Mouse (Mus musculus) intestine, embryonic 15.5 days (tissue): ENCODE results near the gene Rps6ka1. TPM values are rescaled to one million over a fixed set of nuclear protein-coding genes. Genes with fewer than 3 reads are reported as not detected.
A peak's percentile ranks its signal among the peaks of the same experiment; 100 is the strongest.
"Not testable (repeated sequence)": the region's sequence is repeated elsewhere in the genome, so short reads cannot be mapped to it uniquely, and the experiment has no call there.

Experiments used
- ATAC-seq: fragments of 200-750 bp; cut with Nextera tagmentation; 2 replicates; pipeline ENCODE4 v1.8.0; 2017; ENCODE audit warnings: moderate TSS enrichment, moderate library complexity
- H3K27ac ChIP-seq: fragments of 300-500 bp; sonication (generic); 2 replicates; pipeline ENCODE4 v1.5.1; 2015; ENCODE audit warnings: mild to moderate bottlenecking, inconsistent platforms
- H3K27me3 ChIP-seq: fragments of 300-500 bp; sonication (generic); replicated peaks from 2 replicates; pipeline ENCODE4 v1.6.1; 2015; ENCODE audit warnings: inconsistent platforms
- H3K36me3 ChIP-seq: fragments of 300-500 bp; sonication (generic); 2 replicates; pipeline ENCODE4 v1.6.1; 2015; ENCODE audit warnings: inconsistent platforms
- H3K4me1 ChIP-seq: fragments of 300-500 bp; sonication (generic); replicated peaks from 2 replicates; pipeline ENCODE4 v1.6.1; 2015; ENCODE audit warnings: inconsistent platforms
- H3K4me2 ChIP-seq: fragments of 300-500 bp; sonication (generic); replicated peaks from 2 replicates; pipeline ENCODE4 v1.6.1; 2015; ENCODE audit warnings: mild to moderate bottlenecking, inconsistent platforms
- H3K4me3 ChIP-seq: fragments of 300-500 bp; sonication (generic); replicated peaks from 2 replicates; pipeline ENCODE4 v1.5.1; 2015; ENCODE audit warnings: inconsistent platforms
- H3K9ac ChIP-seq: fragments of 300-500 bp; sonication (generic); 2 replicates; pipeline ENCODE4 v1.6.1; 2015; ENCODE audit warnings: inconsistent platforms
- H3K9me3 ChIP-seq: fragments of 300-500 bp; sonication (generic); 2 replicates; pipeline ENCODE4 v1.6.1; 2016; ENCODE audit warnings: inconsistent platforms
- WGBS: fragments of 180-500 bp; shearing (Covaris S2); methylation state at CpG from one replicate; pipeline ENCODE4 v1.1.7; 2015; 5-methylcytosine and 5-hydroxymethylcytosine counted together
- polyA plus RNA-seq: library from polyadenylated mRNA; unstranded; fragments of >200 nt; fragmentation: Nextera tagmentation; extraction: Ambion mirVana; gene quantifications from 2 replicates; pipeline ENCODE4 v1.2.1, GENCODE M21; 2015

Rps6ka1 gene
- polyA plus RNA-seq: 124 and 133 TPM in 2 replicates

GRCm38 (mm10) chr4:133887672-133888453 lies at the start of gene Rps6ka1:
TSS of gene Rps6ka1 (minus strand) at chr4:133887797.
- Histone ChIP-seq H3K4me2 (peak within 1 kb of the TSS; percentile 91), H3K9ac (peak within 1 kb of the TSS; percentile 90), H3K4me3 (peak within 1 kb of the TSS; percentile 98), H3K9me3 (no peaks in the 10 kb centered on the region), H3K27ac (peak within 1 kb of the TSS; percentile 94), H3K4me1 (peaks cover 21% of the 10 kb centered on the region), H3K36me3 (no peaks in the 10 kb centered on the region), H3K27me3 (no peaks in the 10 kb centered on the region)
- peak; percentile 85 for ATAC-seq
- under 1% methylated on average over 60 of the region's 61 CpGs for WGBS

GRCm38 (mm10) chr4:133931785-133932184 lies 44.2 kb upstream of the Rps6ka1 start:
- WGBS: 79% methylated on average over 3 of the region's 3 CpGs
- H3K9ac ChIP-seq: no peak overlapping the region
- ATAC-seq: no peak

GRCm38 (mm10) chr4:133931349-133931748 lies 43.8 kb upstream of the Rps6ka1 start:
- H3K36me3 ChIP-seq: no peaks in the 10 kb centered on the region
- no peak overlapping the region for H3K27ac ChIP-seq
- H3K4me2 ChIP-seq: no peak overlapping the region
- H3K9me3 ChIP-seq: no peaks in the 10 kb centered on the region
- no peak overlapping the region for H3K9ac ChIP-seq
- H3K4me1 ChIP-seq: 0 out of 2 replicates have a peak, but pooled peaks cover 6% of the 10 kb centered on the region
- WGBS: 18% methylated on average over 10 of the region's 10 CpGs
- no peak overlapping the region for H3K4me3 ChIP-seq
- no peaks in the 10 kb centered on the region for H3K27me3 ChIP-seq
- no peak for ATAC-seq

More at GRCm38 (mm10) chr4:133931785-133932184, 44.2 kb upstream of the Rps6ka1 start:
- 0 out of 2 replicates have a peak, but pooled peaks cover 6% of the 10 kb centered on the region for H3K4me1 ChIP-seq
- H3K4me2 ChIP-seq: no peak overlapping the region
- no peaks in the 10 kb centered on the region for H3K27me3 ChIP-seq
- no peaks in the 10 kb centered on the region for H3K36me3 ChIP-seq
- no peak overlapping the region for H3K4me3 ChIP-seq
- no peaks in the 10 kb centered on the region for H3K9me3 ChIP-seq
- no peak overlapping the region for H3K27ac ChIP-seq

- Histone ChIP-seq H3K4me2 (0 out of 2 replicates have a peak overlapping the region, but pooled peaks have one; percentile 22), H3K27ac (0 out of 2 replicates have a peak overlapping the region, but pooled peaks have one; percentile 11), H3K9ac (no peak overlapping the region)
These were observed 41.7 kb upstream of the Rps6ka1 start for GRCm38 (mm10) chr4:133929278-133929670.

GRCm38 (mm10) chr4:133928576-133929277 lies 41.1 kb upstream of the Rps6ka1 start:
- Histone ChIP-seq H3K4me2 (0 out of 2 replicates have a peak overlapping the region, but pooled peaks have one; percentile 22), H3K36me3 (no peaks in the 10 kb centered on the region), H3K4me1 (0 out of 2 replicates have a peak, but pooled peaks cover 6% of the 10 kb centered on the region), H3K9ac (no peak overlapping the region), H3K4me3 (no peak overlapping the region), H3K27ac (0 out of 2 replicates have a peak overlapping the region, but pooled peaks have one; percentile 11), H3K27me3 (no peaks in the 10 kb centered on the region), H3K9me3 (no peaks in the 10 kb centered on the region)
- WGBS: 36% methylated on average over 15 of the region's 15 CpGs
- ATAC-seq: no peak

More at GRCm38 (mm10) chr4:133929278-133929670, 41.7 kb upstream of the Rps6ka1 start:
- no peak for ATAC-seq
- 15% methylated on average over 7 of the region's 7 CpGs for WGBS
- Histone ChIP-seq H3K36me3 (no peaks in the 10 kb centered on the region), H3K9me3 (no peaks in the 10 kb centered on the region), H3K4me3 (no peak overlapping the region), H3K27me3 (no peaks in the 10 kb centered on the region), H3K4me1 (0 out of 2 replicates have a peak, but pooled peaks cover 6% of the 10 kb centered on the region)

- Histone ChIP-seq H3K36me3 (no peaks in the 10 kb centered on the region), H3K4me2 (no peak overlapping the region), H3K27me3 (no peaks in the 10 kb centered on the region), H3K9ac (no peak overlapping the region), H3K4me3 (no peak overlapping the region), H3K9me3 (no peaks in the 10 kb centered on the region), H3K4me1 (0 out of 2 replicates have a peak, but pooled peaks cover 6% of the 10 kb centered on the region), H3K27ac (no peak overlapping the region)
- WGBS: 57% methylated on average over 4 of the region's 4 CpGs
- no peak for ATAC-seq
These were observed 37.6 kb upstream of the Rps6ka1 start for GRCm38 (mm10) chr4:133925204-133925603.

- H3K4me1 ChIP-seq: no peaks in the 10 kb centered on the region
- no peak overlapping the region for H3K4me3 ChIP-seq
- no peak overlapping the region for H3K27ac ChIP-seq
- no peak overlapping the region for H3K4me2 ChIP-seq
- H3K27me3 ChIP-seq: no peaks in the 10 kb centered on the region
- no peak overlapping the region for H3K9ac ChIP-seq
- WGBS: 92% methylated on average over 5 of the region's 5 CpGs
- no peak for ATAC-seq
- no peaks in the 10 kb centered on the region for H3K9me3 ChIP-seq
- H3K36me3 ChIP-seq: no peaks in the 10 kb centered on the region
These were observed 36.1 kb upstream of the Rps6ka1 start for GRCm38 (mm10) chr4:133923743-133924142.

GRCm38 (mm10) chr4:133918093-133918825 lies 30.7 kb upstream of the Rps6ka1 start:
- H3K9ac ChIP-seq, H3K4me3 ChIP-seq, H3K27me3 ChIP-seq, H3K4me1 ChIP-seq, H3K36me3 ChIP-seq, H3K4me2 ChIP-seq, ATAC-seq, H3K27ac ChIP-seq, H3K9me3 ChIP-seq: not testable (repeated sequence)
- 90% methylated on average over 23 of the region's 23 CpGs for WGBS

- Histone ChIP-seq H3K36me3 (no peaks in the 10 kb centered on the region), H3K4me1 (peaks cover 13% of the 10 kb centered on the region), H3K27ac (no peak overlapping the region), H3K4me3 (no peak overlapping the region), H3K9me3 (no peaks in the 10 kb centered on the region), H3K4me2 (no peak overlapping the region), H3K27me3 (no peaks in the 10 kb centered on the region), H3K9ac (no peak overlapping the region)
- 70% methylated on average over 4 of the region's 4 CpGs for WGBS
- no peak for ATAC-seq
These were observed 24.4 kb upstream of the Rps6ka1 start for GRCm38 (mm10) chr4:133911983-133912382.

GRCm38 (mm10) chr4:133910236-133911211 lies 22.9 kb upstream of the Rps6ka1 start:
- Histone ChIP-seq H3K36me3 (no peaks in the 10 kb centered on the region), H3K27ac (peak overlapping the region; percentile 98), H3K4me3 (peak overlapping the region; percentile 59), H3K4me2 (peak overlapping the region; percentile 81), H3K9me3 (no peaks in the 10 kb centered on the region), H3K27me3 (no peaks in the 10 kb centered on the region), H3K9ac (peak overlapping the region; percentile 62), H3K4me1 (peaks cover 13% of the 10 kb centered on the region)
- WGBS: under 1% methylated on average over 57 of the region's 57 CpGs
- ATAC-seq: peak; percentile 97

- Histone ChIP-seq H3K9me3 (no peaks in the 10 kb centered on the region), H3K27me3 (no peaks in the 10 kb centered on the region), H3K4me1 (peaks cover 20% of the 10 kb centered on the region), H3K4me3 (no peak overlapping the region), H3K9ac (no peak overlapping the region), H3K36me3 (no peaks in the 10 kb centered on the region), H3K4me2 (no peak overlapping the region), H3K27ac (no peak overlapping the region)
- no peak for ATAC-seq
- 92% methylated on average over 6 of the region's 6 CpGs for WGBS
These were observed 20.5 kb upstream of the Rps6ka1 start for GRCm38 (mm10) chr4:133908051-133908450.
